Mouse (Mus musculus): ENCODE data around the gene Tas2r126. TPM values are rescaled to one million over a fixed set of nuclear protein-coding genes. Genes with fewer than 3 reads are reported as not detected.

The Tas2r126 gene
- polyA plus RNA-seq, 1 experiment, result not detected

DNA sequence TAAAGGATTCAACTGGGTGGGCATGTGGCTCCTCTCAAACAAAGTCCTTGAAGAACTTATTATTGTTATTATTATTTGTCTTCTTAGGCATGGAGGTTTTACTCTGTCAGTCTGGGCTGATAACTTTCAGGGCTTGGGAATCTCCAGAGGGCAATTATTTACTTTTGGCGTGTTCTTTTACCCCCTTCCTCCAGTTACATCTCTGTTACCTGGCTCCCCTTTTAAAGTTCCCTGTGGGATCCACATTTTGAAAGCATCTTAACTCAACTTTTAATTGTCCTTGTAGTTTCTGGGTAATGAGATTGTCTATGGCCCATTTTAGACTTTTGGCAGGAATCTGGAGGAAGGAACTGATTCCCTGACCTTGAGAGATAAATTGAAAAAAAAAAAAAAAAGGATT, 41.9 kb downstream of the Tas2r126 start, which contains the start of gene Olfr457:
Gene Olfr457 (minus strand): TSS at position 101 of the 400 bp plus-strand sequence.
- Histone ChIP-seq H3K4me3 (ENCODE audit: insufficient read depth, low read length) (no peak within 1 kb of the TSS), H3K4me1 (ENCODE audit: control insufficient read depth, insufficient read depth, low read length) (no peaks in the 10 kb centered on the region), H3K27ac (ENCODE audit: insufficient read depth, low read depth, low read length) (no peak within 1 kb of the TSS)
- TF ChIP-seq POLR2A (IDR thresholded peaks at IDR 0.05; ENCODE audit: borderline replicate concordance, low read depth, low read length), result no peak
- TF ChIP-seq CTCF (IDR thresholded peaks at IDR 0.05; ENCODE audit: low read depth, low read length), result no peak

DNA sequence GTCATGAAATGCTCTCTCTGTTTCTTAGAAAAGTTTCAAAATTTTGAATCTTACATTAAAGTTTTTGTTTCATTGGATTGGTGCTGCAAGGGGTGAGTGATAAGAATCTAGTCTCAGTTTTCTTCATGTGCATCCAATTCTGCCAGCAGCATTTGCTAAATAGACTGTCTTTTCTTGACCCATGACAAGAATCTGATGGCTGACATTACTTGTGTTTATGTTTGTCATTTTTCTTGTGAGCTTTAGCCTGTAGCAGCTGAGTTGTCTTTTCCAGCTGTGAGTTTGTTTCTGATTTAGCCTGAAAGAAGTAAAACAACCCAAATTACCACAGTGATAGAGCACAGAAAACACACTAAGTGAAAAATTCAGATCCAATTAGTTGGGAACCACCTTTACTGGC, 50.3 kb downstream of the Tas2r126 start:
- TF ChIP-seq CTCF (IDR thresholded peaks at IDR 0.05; ENCODE audit: low read depth, low read length) (no peak), POLR2A (IDR thresholded peaks at IDR 0.05; ENCODE audit: borderline replicate concordance, low read depth, low read length) (no peak)
- H3K4me3 ChIP-seq (ENCODE audit: insufficient read depth, low read length), result no peak overlapping the region
- no peaks in the 10 kb centered on the region for H3K4me1 ChIP-seq (ENCODE audit: control insufficient read depth, insufficient read depth, low read length)
- no peak overlapping the region for H3K27ac ChIP-seq (ENCODE audit: insufficient read depth, low read depth, low read length)

Other genes with a start within 250 kb of the Tas2r126 start
- gene Tas2r144, start 219.2 kb upstream of the Tas2r126 start, polyA plus RNA-seq (2012; ENCODE audit: insufficient read depth, insufficient read length, missing spikeins), result not detected in 2 replicates
- 18.6 and 27.3 TPM in 2 replicates for gene Gstk1, start 188.6 kb upstream of the Tas2r126 start, polyA plus RNA-seq (2012; ENCODE audit: insufficient read depth, insufficient read length, missing spikeins)
- not detected in 2 replicates for gene Tmem139, start 172.6 kb upstream of the Tas2r126 start, polyA plus RNA-seq (2012; ENCODE audit: insufficient read depth, insufficient read length, missing spikeins)
- 37.0 and 37.5 TPM in 2 replicates for gene Casp2, start 169.6 kb upstream of the Tas2r126 start, polyA plus RNA-seq (2012; ENCODE audit: insufficient read depth, insufficient read length, missing spikeins)
- 0.36 TPM in 1 of 2 replicates, not detected in the other for gene Clcn1, start 147.8 kb upstream of the Tas2r126 start, polyA plus RNA-seq (2012; ENCODE audit: insufficient read depth, insufficient read length, missing spikeins)
- gene Fam131b, start 109.9 kb upstream of the Tas2r126 start, polyA plus RNA-seq (2012; ENCODE audit: insufficient read depth, insufficient read length, missing spikeins), result not detected in 2 replicates
- gene Zyx, start 84.9 kb upstream of the Tas2r126 start, polyA plus RNA-seq (2012; ENCODE audit: insufficient read depth, insufficient read length, missing spikeins), result 88.7 and 98.6 TPM in 2 replicates
- gene Epha1, start 61.3 kb upstream of the Tas2r126 start, polyA plus RNA-seq (2012; ENCODE audit: insufficient read depth, insufficient read length, missing spikeins), result not detected in 2 replicates
- not detected in 2 replicates for gene Tas2r143, start 34.3 kb upstream of the Tas2r126 start, polyA plus RNA-seq (2012; ENCODE audit: insufficient read depth, insufficient read length, missing spikeins)
- not detected in 2 replicates for gene Tas2r135, start 29.1 kb upstream of the Tas2r126 start, polyA plus RNA-seq (2012; ENCODE audit: insufficient read depth, insufficient read length, missing spikeins)
- not detected in 2 replicates for gene Olfr458, start 30.7 kb downstream of the Tas2r126 start, polyA plus RNA-seq (2012; ENCODE audit: insufficient read depth, insufficient read length, missing spikeins)
- not detected in 2 replicates for gene Olfr457, start 41.8 kb downstream of the Tas2r126 start, polyA plus RNA-seq (2012; ENCODE audit: insufficient read depth, insufficient read length, missing spikeins)
- gene Olfr456, start 52.7 kb downstream of the Tas2r126 start, polyA plus RNA-seq (2012; ENCODE audit: insufficient read depth, insufficient read length, missing spikeins), result not detected in 2 replicates
- not detected in 2 replicates for gene Olfr455, start 113.1 kb downstream of the Tas2r126 start, polyA plus RNA-seq (2012; ENCODE audit: insufficient read depth, insufficient read length, missing spikeins)
- not detected in 2 replicates for gene Tcaf3, start 163.2 kb downstream of the Tas2r126 start, polyA plus RNA-seq (2012; ENCODE audit: insufficient read depth, insufficient read length, missing spikeins)
- not detected in 2 replicates for gene Tcaf2, start 210.7 kb downstream of the Tas2r126 start, polyA plus RNA-seq (2012; ENCODE audit: insufficient read depth, insufficient read length, missing spikeins)